Mouse (Mus musculus) embryonic facial prominence, embryonic 14.5 days (tissue): ENCODE measurements around the gene Nin. TPM values are rescaled to one million over a fixed set of nuclear protein-coding genes. Genes with fewer than 3 reads are reported as not detected.
A peak's percentile ranks its signal among the peaks of the same experiment; 100 is the strongest.

Experiments
- ATAC-seq: fragments of 200-750 bp; cut with Nextera tagmentation; 2 replicates; pipeline ENCODE4 v1.8.0; 2017; ENCODE audit warnings: low read depth, moderate number of reproducible peaks, moderate TSS enrichment
- DNase-seq: peaks from one replicate; pipeline ENCODE4 v3.0.0-alpha.2; 2015; ENCODE audit warnings: low spot score
- H3K27ac ChIP-seq: fragments of 300-500 bp; sonication (generic); replicated peaks from 2 replicates; pipeline ENCODE4 v1.5.1; 2014; ENCODE audit warnings: low read depth, mild to moderate bottlenecking, low read length, moderate library complexity
- H3K27me3 ChIP-seq: fragments of 300-500 bp; sonication (generic); replicated peaks from 2 replicates; pipeline ENCODE4 v1.6.1; 2014; ENCODE audit warnings: low read length; ENCODE audit not compliant: control insufficient read depth, insufficient read depth
- H3K36me3 ChIP-seq: fragments of 300-500 bp; sonication (generic); 2 replicates; pipeline ENCODE4 v1.6.1; 2014; ENCODE audit warnings: low read length, mixed read lengths; ENCODE audit not compliant: control insufficient read depth, insufficient read depth
- H3K4me1 ChIP-seq: fragments of 300-500 bp; sonication (generic); 2 replicates; pipeline ENCODE4 v1.6.1; 2014; ENCODE audit warnings: antibody characterized with exemption, low read length; ENCODE audit not compliant: control insufficient read depth, insufficient read depth
- H3K4me2 ChIP-seq: fragments of 300-500 bp; sonication (generic); 2 replicates; pipeline ENCODE4 v1.6.1; 2014; ENCODE audit warnings: low read depth, mild to moderate bottlenecking, low read length, moderate library complexity, mixed read lengths
- H3K4me3 ChIP-seq: fragments of 300-500 bp; sonication (generic); 2 replicates; pipeline ENCODE4 v1.5.1; 2014; ENCODE audit warnings: low read depth, mild to moderate bottlenecking, low read length
- H3K9ac ChIP-seq: fragments of 300-500 bp; sonication (generic); 2 replicates; pipeline ENCODE4 v1.6.1; 2014; ENCODE audit warnings: low read depth, mild to moderate bottlenecking, low read length, moderate library complexity, mixed read lengths
- H3K9me3 ChIP-seq: fragments of 300-500 bp; sonication (generic); 2 replicates; pipeline ENCODE4 v1.6.1; 2016; ENCODE audit warnings: low read length; ENCODE audit not compliant: control insufficient read depth
- WGBS: fragments of 180-500 bp; shearing (Covaris S2); extraction: QIAGEN DNeasy Blood & Tissue Kit; methylation state at CpG from one replicate; pipeline ENCODE4 v1.1.7; 2014; 5-methylcytosine and 5-hydroxymethylcytosine counted together
- polyA plus RNA-seq: library from polyadenylated mRNA; unstranded; fragments of >200 nt; fragmentation: Nextera tagmentation; extraction: Ambion mirVana; gene quantifications from 2 replicates; pipeline ENCODE4 v1.2.1, GENCODE M21; 2014

Gene Nin
- polyA plus RNA-seq, 1 experiment from 2014 or later: 19.2 TPM

DNA sequence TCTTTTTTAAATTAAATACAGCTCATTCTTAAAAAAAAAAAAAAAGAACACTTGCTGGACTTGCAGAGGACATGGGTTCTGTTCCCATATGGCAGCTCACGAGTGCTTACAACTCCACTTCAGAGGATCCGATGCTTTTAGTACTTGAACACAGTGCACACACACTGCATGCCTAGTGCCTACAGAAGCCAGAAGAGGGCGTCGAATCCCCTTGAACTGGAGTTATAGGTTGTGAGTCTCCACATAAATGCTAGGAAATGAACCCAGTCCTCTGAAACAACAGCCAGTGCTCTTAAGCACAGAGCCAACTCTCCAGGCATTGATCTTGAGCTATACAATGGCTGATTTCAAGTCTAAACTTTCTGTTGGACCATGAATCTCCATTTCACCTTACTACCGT, 130.6 kb downstream of the Nin start:
- Histone ChIP-seq H3K27me3 (no peaks in the 10 kb centered on the region), H3K4me2 (no peak overlapping the region), H3K9ac (no peak overlapping the region), H3K27ac (no peak overlapping the region), H3K4me1 (peaks cover 11% of the 10 kb centered on the region), H3K4me3 (no peak overlapping the region), H3K9me3 (no peaks in the 10 kb centered on the region), H3K36me3 (peaks cover 46% of the 10 kb centered on the region)
- ATAC-seq (no peak), DNase-seq (no peak)
- WGBS: 72% methylated on average over 5 of the region's 5 CpGs

DNA sequence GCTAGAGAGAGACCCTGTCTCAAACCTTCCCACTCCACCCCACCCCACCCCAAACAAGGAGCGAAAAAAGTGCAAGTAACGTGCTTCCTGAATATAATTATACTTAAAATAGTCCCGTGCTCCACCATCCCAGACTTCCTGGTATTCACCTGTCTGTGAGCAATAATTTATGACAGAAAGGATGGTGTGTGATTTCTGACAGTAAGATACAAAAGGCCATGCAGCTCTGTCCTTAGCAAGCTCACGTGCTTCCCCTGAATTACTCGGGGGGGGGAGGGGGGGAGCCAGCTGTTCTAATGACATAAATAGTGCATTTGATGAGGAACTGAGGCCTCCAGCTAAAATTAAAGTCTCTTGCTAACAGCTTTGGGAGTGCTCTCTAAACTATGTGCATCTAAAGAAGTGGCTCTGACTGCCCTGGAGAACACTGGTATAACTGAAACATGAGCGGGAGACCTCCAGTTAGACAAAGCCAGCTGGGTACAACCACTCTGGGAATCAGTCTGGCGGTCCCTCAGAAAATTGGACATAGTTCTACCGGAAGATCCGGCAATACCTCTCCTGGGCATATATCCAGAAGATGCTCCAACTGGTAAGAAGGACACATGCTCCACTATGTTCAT, 136.0 kb downstream of the Nin start:
- ATAC-seq: peak; percentile 50; the same call in 1 of the 2 replicates
- Histone ChIP-seq H3K9me3 (no peaks in the 10 kb centered on the region), H3K27ac (no peak overlapping the region), H3K9ac (no peak overlapping the region), H3K4me3 (no peak overlapping the region), H3K36me3 (peaks cover 54% of the 10 kb centered on the region), H3K4me1 (no peaks in the 10 kb centered on the region), H3K27me3 (no peaks in the 10 kb centered on the region), H3K4me2 (no peak overlapping the region)
- peak; percentile 45 for DNase-seq
- 68% methylated on average over 9 of the region's 9 CpGs for WGBS

DNA sequence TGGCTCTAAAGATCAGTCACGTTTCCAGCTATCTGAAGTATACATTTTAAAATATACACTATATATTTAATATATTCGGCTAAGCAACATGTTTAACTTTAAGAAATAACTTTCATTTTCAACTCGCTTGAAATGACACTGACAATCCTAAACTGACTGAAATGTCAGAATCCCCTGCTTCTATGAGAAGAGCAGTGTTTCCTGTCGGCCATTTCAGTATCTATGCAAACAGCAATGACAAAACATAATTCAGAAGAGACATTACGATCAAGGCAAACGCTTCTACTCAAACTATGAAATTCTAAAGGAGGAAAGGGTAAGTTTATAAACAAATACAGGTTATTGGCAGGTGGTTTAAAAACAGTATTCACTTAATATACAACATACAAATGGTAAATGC, 136.8 kb downstream of the Nin start:
- Histone ChIP-seq H3K27me3 (no peaks in the 10 kb centered on the region), H3K4me2 (no peak overlapping the region), H3K4me3 (no peak overlapping the region), H3K4me1 (no peaks in the 10 kb centered on the region), H3K9me3 (no peaks in the 10 kb centered on the region), H3K27ac (no peak overlapping the region), H3K36me3 (peaks cover 54% of the 10 kb centered on the region), H3K9ac (no peak overlapping the region)
- ATAC-seq: no peak
- no peak for DNase-seq
- 84% methylated on average over 6 of the region's 6 CpGs for WGBS

DNA sequence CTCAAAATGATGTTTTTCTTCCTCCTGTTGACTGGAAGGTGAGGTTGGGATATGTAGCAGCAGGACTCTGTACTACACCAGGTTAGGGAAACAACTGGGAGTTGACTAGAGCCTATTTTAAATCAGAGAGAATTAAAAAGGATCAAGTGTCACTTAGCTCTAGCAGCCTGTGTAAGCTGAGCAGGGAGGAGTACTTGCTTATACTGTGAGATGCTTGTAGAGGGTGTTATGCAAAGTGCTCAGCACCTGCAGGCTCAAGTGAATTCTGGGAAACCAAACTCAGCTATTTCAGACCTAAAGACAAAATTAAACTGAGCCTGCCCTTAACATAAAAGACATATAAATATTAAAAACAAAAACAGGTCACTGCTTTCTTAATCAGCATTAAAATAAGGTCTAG, 139.9 kb downstream of the Nin start:
- Histone ChIP-seq H3K27ac (no peak overlapping the region), H3K9ac (no peak overlapping the region), H3K4me2 (no peak overlapping the region), H3K9me3 (no peaks in the 10 kb centered on the region), H3K27me3 (no peaks in the 10 kb centered on the region), H3K36me3 (peaks cover 65% of the 10 kb centered on the region), H3K4me3 (no peak overlapping the region), H3K4me1 (no peaks in the 10 kb centered on the region)
- ATAC-seq (peak; percentile 73; the same call in 1 of the 2 replicates), DNase-seq (peak; percentile 39)

DNA sequence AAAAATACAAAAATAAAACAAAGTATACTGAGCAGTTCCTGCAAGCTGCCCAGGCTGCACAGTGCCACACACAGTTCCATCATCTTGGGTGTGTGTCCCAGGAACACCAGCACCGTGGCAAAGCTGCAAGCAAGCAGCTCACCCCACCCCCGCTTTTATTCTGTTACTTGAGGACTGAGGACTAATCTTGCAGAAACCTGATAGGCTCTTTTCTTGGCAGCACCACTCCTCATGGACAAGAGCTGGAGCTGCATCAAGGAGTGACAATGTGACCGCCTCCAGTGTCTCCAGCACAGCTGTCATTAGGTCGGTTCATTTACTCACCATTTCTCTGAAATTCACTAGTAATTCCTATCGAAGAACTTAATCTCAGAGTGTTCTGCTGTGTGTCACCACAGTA, 145.4 kb downstream of the Nin start:
- Histone ChIP-seq H3K36me3 (peaks cover 80% of the 10 kb centered on the region), H3K27ac (no peak overlapping the region), H3K9me3 (no peaks in the 10 kb centered on the region), H3K4me2 (no peak overlapping the region), H3K27me3 (no peaks in the 10 kb centered on the region), H3K9ac (no peak overlapping the region), H3K4me1 (no peaks in the 10 kb centered on the region), H3K4me3 (no peak overlapping the region)
- 58% methylated on average over 5 of the region's 5 CpGs for WGBS
- DNase-seq (peak; percentile 62), ATAC-seq (peak; percentile 79)

DNA sequence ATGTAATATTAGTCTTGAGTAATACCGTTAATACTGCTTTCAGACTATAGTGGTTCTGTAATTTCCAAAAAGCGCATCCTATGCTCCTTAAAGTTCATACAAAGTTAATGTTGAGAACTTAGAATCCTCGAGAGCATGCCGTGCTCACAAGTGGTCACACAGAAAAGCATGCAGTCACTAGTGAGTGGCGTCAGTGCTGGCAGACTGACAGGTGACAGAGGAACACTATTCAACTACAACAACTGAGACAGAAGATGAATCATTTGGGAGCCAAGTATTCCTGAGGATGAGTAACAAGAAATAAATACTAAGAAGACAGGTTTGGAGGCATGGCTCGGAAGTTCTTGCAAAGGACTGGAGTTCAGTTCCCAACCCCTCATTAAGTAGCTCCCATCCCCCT, 146.4 kb downstream of the Nin start:
- Histone ChIP-seq H3K9me3 (no peaks in the 10 kb centered on the region), H3K27me3 (no peaks in the 10 kb centered on the region), H3K4me1 (no peaks in the 10 kb centered on the region), H3K4me3 (no peak overlapping the region), H3K27ac (no peak overlapping the region), H3K9ac (no peak overlapping the region), H3K4me2 (no peak overlapping the region), H3K36me3 (peaks cover 81% of the 10 kb centered on the region)
- ATAC-seq: no peak
- WGBS: 89% methylated on average over 6 of the region's 6 CpGs
- no peak for DNase-seq

DNA sequence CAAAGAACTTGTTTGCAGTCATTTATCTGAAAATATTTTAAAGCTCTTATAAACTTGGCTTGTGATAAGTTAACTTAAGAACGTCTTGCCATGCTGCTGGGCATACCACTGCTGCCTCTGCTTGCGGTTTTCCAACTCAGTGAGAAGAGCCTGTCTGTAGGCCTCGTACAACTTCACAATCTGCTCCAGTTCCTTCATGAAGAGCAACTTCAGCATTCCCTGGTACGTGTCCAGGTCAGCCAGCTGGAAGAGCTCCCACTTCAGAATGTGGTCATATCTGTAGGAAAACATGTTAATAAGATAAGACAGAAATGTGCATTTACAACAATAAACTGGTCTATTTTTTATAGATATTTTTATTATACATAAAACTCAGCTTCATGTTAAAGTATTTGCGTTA, 147.4 kb downstream of the Nin start:
- H3K4me3 ChIP-seq: no peak overlapping the region
- H3K4me2 ChIP-seq: no peak overlapping the region
- ATAC-seq (no peak), DNase-seq (no peak)
- H3K36me3 ChIP-seq: peaks cover 79% of the 10 kb centered on the region
- H3K9ac ChIP-seq: no peak overlapping the region
- no peaks in the 10 kb centered on the region for H3K4me1 ChIP-seq
- WGBS: 87% methylated on average over 5 of the region's 5 CpGs
- no peaks in the 10 kb centered on the region for H3K27me3 ChIP-seq
- no peak overlapping the region for H3K27ac ChIP-seq
- no peaks in the 10 kb centered on the region for H3K9me3 ChIP-seq

DNA sequence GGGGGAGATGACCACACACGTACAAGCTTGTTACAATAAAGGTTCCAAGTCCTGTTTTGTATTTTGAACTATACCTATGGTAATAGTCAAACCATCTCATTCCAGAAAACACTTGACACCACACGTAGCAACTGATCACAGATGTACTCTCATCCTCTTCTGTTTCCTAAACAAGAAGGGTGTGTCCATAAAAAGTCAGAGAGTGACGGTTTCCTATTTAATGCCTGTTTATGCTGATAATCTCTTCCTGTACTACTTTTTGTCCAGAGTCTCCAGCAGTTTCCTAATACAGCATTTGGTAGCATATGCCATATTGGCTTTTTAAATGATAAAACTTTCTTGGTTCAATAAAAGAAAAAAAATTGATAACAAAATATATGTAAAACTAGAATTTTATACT, 147.9 kb downstream of the Nin start:
- Histone ChIP-seq H3K9me3 (no peaks in the 10 kb centered on the region), H3K4me3 (no peak overlapping the region), H3K27ac (no peak overlapping the region), H3K9ac (no peak overlapping the region), H3K27me3 (no peaks in the 10 kb centered on the region), H3K4me1 (no peaks in the 10 kb centered on the region), H3K36me3 (peaks cover 80% of the 10 kb centered on the region), H3K4me2 (no peak overlapping the region)
- no peak for DNase-seq
- WGBS: 79% methylated on average over 3 of the region's 3 CpGs
- no peak for ATAC-seq

DNA sequence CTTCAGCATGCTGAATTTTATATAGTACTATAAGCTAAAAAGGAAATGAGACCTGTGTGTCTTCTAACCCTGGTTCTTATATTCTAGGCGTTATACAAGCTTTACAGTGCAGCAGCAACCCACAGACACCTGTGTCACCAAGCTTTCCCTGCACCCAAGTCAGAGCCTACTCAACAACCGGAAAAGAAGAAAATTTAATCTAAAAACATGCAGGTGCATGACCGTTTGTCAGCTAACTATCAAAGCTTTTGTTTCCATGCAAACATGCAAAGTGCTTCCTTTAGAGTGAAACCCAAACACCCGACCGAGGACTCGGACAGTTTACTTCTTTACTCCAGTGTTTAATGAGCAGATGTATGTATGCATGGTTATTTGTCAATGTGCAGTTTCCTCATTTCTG, 150.4 kb downstream of the Nin start:
- Histone ChIP-seq H3K4me3 (no peak overlapping the region), H3K9ac (no peak overlapping the region), H3K27ac (no peak overlapping the region), H3K4me2 (no peak overlapping the region), H3K36me3 (peaks cover 75% of the 10 kb centered on the region), H3K9me3 (no peaks in the 10 kb centered on the region), H3K27me3 (no peaks in the 10 kb centered on the region), H3K4me1 (no peaks in the 10 kb centered on the region)
- 91% methylated on average over 6 of the region's 6 CpGs for WGBS
- ATAC-seq: no peak
- DNase-seq: no peak
